Mouse (Mus musculus) liver, embryonic 11.5 days (tissue): ENCODE results near the gene Ddx50. TPM values are rescaled to one million over a fixed set of nuclear protein-coding genes. Genes with fewer than 3 reads are reported as not detected.

ENCODE experiments used
- ATAC-seq: fragments of 200-750 bp; cut with Nextera tagmentation; replicated peaks from 2 replicates; pipeline ENCODE4 v1.8.0; 2017; ENCODE audit warnings: moderate number of reproducible peaks, mild to moderate bottlenecking, moderate TSS enrichment, moderate library complexity; ENCODE audit not compliant: low FRiP score
- DNase-seq: peaks from one replicate; pipeline ENCODE4 v3.0.0-alpha.2; 2017; ENCODE audit warnings: low spot score
- H3K27ac ChIP-seq: fragments of 300-500 bp; sonication (generic); 2 replicates; pipeline ENCODE4 v1.5.1; 2014; ENCODE audit warnings: mild to moderate bottlenecking, low read depth, low read length, control low read depth
- H3K27me3 ChIP-seq: fragments of 300-500 bp; sonication (generic); replicated peaks from 2 replicates; pipeline ENCODE4 v1.6.1; 2014; ENCODE audit warnings: low read length, mixed read lengths; ENCODE audit not compliant: control insufficient read depth, insufficient read depth
- H3K36me3 ChIP-seq: fragments of 300-500 bp; sonication (generic); 2 replicates; pipeline ENCODE4 v1.6.1; 2014; ENCODE audit warnings: mild to moderate bottlenecking, low read length, moderate library complexity, mixed read lengths; ENCODE audit not compliant: control insufficient read depth, insufficient read depth
- H3K4me1 ChIP-seq: fragments of 300-500 bp; sonication (generic); replicated peaks from 2 replicates; pipeline ENCODE4 v1.6.1; 2014; ENCODE audit warnings: low read length, mixed read lengths; ENCODE audit not compliant: control insufficient read depth, insufficient read depth
- H3K4me2 ChIP-seq: fragments of 300-500 bp; sonication (generic); 2 replicates; pipeline ENCODE4 v1.6.1; 2014; ENCODE audit warnings: mild to moderate bottlenecking, control low read depth, moderate library complexity
- H3K4me3 ChIP-seq: fragments of 300-500 bp; sonication (generic); 2 replicates; pipeline ENCODE4 v1.5.1; 2014; ENCODE audit warnings: low read depth, low read length, control low read depth
- H3K9ac ChIP-seq: fragments of 300-500 bp; sonication (generic); 2 replicates; pipeline ENCODE4 v1.6.1; 2014; ENCODE audit warnings: low read depth, low read length, control low read depth
- H3K9me3 ChIP-seq: fragments of 300-500 bp; sonication (generic); 2 replicates; pipeline ENCODE4 v1.6.1; 2016; ENCODE audit warnings: low read length, inconsistent platforms, mixed read lengths; ENCODE audit not compliant: control insufficient read depth
- whole genome bisulfite sequencing: fragments of 180-500 bp; shearing (Covaris S2); extraction: QIAGEN DNeasy Blood & Tissue Kit; methylation state at CpG from one replicate; pipeline ENCODE4 v1.1.7; 2014; 5-methylcytosine and 5-hydroxymethylcytosine counted together
- microRNA-seq: library from miRNA; unstranded; fragments of <30 nt; microRNA quantifications from one replicate; pipeline ENCODE4, GENCODE M21; 2017; ENCODE audit warnings: borderline number of aligned reads
- polyA plus RNA-seq: library from polyadenylated mRNA; unstranded; fragments of >200 nt; fragmentation: Nextera tagmentation; extraction: Ambion mirVana; gene quantifications from 2 replicates; pipeline ENCODE4 v1.2.1, GENCODE M21; 2014

The Ddx50 gene
- polyA plus RNA-seq, 1 experiment from 2014 or later: 89.8 TPM

GRCm38 (mm10) chr10:62575001-62575400 is 76.0 kb downstream of the Ddx50 start:
- ATAC-seq (no peak), DNase-seq (no peak)
- Histone ChIP-seq H3K4me1 (peaks cover 8% of the 10 kb centered on the region), H3K36me3 (peaks cover 9% of the 10 kb centered on the region), H3K27me3 (no peaks in the 10 kb centered on the region), H3K4me3 (no peak overlapping the region), H3K27ac (no peak overlapping the region), H3K9ac (no peak overlapping the region), H3K4me2 (no peak overlapping the region), H3K9me3 (no peaks in the 10 kb centered on the region)
- WGBS: 89% methylated on average over 13 of the region's 13 CpGs

GRCm38 (mm10) chr10:62570126-62570871 is 80.7 kb downstream of the Ddx50 start:
- DNase-seq (no peak), ATAC-seq (no peak)
- H3K27me3 ChIP-seq: no peaks in the 10 kb centered on the region
- peaks cover 25% of the 10 kb centered on the region for H3K36me3 ChIP-seq
- no peaks in the 10 kb centered on the region for H3K9me3 ChIP-seq
- no peak overlapping the region for H3K9ac ChIP-seq
- 86% methylated on average over 7 of the region's 7 CpGs for WGBS
- H3K4me3 ChIP-seq: no peak overlapping the region
- H3K4me2 ChIP-seq: no peak overlapping the region
- H3K27ac ChIP-seq: no peak overlapping the region
- no peaks in the 10 kb centered on the region for H3K4me1 ChIP-seq

- Histone ChIP-seq H3K4me1 (no peaks in the 10 kb centered on the region), H3K9ac (no peak overlapping the region), H3K4me3 (no peak overlapping the region), H3K4me2 (no peak overlapping the region), H3K9me3 (no peaks in the 10 kb centered on the region), H3K27ac (no peak overlapping the region), H3K36me3 (peaks cover 31% of the 10 kb centered on the region), H3K27me3 (no peaks in the 10 kb centered on the region)
- ATAC-seq: no peak
- WGBS: 62% methylated on average over 4 of the region's 4 CpGs
- DNase-seq: no peak
These were observed 82.2 kb downstream of the Ddx50 start for GRCm38 (mm10) chr10:62568861-62569260.

Small RNAs within 50 kb of the gene (microRNA-seq; reads per million reads assigned to microRNA genes)
- gene Mir7215: not detected

Other genes with a start within 250 kb of the Ddx50 start
- gene Hkdc1, start 228.7 kb downstream of the Ddx50 start, polyA plus RNA-seq: 6.6 and 8.5 TPM in 2 replicates
- gene 4930507D05Rik, start 201.7 kb downstream of the Ddx50 start, polyA plus RNA-seq: 0.27 and 0.63 TPM in 2 replicates
- 40.4 and 41.5 TPM in 2 replicates for gene Supv3l1, start 201.5 kb downstream of the Ddx50 start, polyA plus RNA-seq
- 77.4 and 87.8 TPM in 2 replicates for gene Vps26a, start 164.4 kb downstream of the Ddx50 start, polyA plus RNA-seq
- 59.2 and 66.1 TPM in 2 replicates for gene Srgn, start 123.8 kb downstream of the Ddx50 start, polyA plus RNA-seq
- gene Kif1bp, start 72.8 kb downstream of the Ddx50 start, polyA plus RNA-seq: 28.1 and 28.3 TPM in 2 replicates
- 72.8 and 74.4 TPM in 2 replicates for gene Ddx21, start 48.9 kb downstream of the Ddx50 start, polyA plus RNA-seq
- 0.47 and 1.0 TPM in 2 replicates for gene Stox1, start 74.9 kb upstream of the Ddx50 start, polyA plus RNA-seq
- gene Ccar1, start 141.1 kb upstream of the Ddx50 start, polyA plus RNA-seq: 116 and 123 TPM in 2 replicates